Mouse (Mus musculus): Measurements from ENCODE around the gene Gm17783.
"Not testable (repeated sequence)": the region's sequence is repeated elsewhere in the genome, so short reads cannot be mapped to it uniquely, and the experiment has no call there.

Gene Gm17783

DNA sequence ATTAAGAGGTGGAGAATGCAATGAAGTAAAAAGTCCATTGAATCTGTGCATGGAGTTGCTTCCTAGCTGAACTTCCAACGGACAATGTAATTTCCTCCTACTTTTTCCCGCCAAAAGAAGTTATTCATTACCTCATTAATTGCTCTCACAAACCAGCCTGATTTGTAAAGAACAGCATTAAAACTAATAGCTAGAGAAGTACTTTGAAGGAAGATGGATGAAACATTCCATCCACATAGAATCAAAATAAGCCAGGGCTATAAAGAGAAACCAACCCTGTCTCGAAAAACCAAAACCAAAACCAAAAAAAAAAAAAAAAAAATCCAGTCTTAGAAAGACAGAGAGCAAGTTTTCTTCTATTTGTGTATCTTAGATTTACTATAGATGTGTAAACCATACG, at the start of gene Gm17783:
Gm17783 (minus strand) TSS at position 101 of the 400 bp plus-strand sequence.
- no peak for DNase-seq (ENCODE audit: low spot score in 2 of 2)

DNA sequence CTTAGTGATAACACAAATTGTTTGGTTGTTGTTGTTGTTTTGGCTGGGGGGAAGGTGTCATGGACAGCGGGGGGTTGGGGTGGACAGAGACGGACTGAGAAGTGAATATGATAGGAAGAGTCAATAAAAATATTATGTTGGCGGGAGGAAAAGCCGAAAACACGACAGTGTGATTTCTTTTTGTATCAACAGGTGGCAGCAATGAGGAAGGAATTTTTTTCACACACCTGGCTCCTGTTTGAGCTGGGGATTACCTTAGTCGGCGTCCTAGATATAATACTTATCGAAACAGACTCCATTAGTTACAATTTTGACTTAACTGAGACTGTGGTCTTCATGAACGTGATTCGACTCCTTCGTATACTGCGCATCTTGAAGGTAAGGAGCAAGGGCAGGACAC, 48.0 kb upstream of the Gm17783 start:
- DNase-seq (ENCODE audit: low spot score in 2 of 2) = no peak

DNA sequence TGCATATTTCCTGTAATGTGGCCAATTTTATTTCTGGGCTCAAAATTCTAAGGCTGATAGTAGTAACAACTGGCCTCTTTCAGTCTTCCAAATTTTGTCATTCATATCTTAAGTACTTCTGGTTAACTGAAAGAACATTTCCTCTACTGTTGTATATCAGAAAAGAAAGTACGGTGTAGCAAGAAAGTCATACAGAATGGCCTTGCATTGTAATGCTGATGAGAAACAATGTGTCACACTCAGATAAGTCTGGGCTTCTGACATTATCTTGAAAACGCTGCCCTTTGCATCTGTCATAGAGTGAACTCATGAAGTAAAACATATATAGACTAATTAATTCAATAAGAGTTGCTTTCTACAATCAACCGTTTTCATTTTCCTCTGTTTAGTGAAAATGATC, 40.5 kb upstream of the Gm17783 start:
- DNase-seq (ENCODE audit: low spot score in 2 of 2) = no peak

DNA sequence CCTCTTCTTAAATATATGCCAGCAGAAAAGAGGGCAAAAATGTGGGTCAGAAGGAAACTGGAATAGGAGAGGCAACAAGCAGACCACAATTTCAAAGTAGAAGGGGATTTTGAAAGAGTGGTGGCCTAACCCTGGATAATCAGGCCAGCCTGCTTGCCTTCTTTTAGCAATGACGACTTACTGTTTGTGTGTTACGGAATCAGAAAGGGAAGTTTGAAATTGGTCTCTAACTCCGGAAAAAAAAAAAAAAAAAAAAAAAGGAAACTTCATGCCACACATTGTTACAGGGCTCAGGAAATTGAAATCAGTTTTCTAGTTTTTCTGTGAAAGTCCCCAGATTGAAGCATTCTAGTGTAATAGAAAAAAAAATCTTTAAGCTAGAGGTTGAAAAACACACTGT, 29.9 kb upstream of the Gm17783 start:
- no peak for DNase-seq (ENCODE audit: low spot score in 2 of 2)

DNA sequence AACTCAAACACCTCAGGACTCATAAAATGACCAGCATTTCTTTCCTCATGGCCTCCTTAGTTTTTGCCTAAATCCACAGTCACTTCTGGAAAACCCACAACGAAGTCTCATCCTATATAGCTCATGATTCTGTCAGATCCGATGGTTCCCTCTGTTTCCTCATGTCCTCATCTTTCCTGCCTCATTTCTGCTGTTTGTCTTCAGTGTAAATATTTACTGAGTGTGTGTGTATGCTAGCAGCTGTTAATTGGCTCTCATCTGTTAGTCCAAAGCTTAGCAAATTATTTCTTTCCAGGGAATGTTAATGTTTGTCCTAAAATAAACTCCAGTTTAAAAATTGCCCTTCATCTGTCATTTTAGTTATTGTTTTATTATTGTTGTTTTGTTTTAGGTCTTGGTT, 19.7 kb upstream of the Gm17783 start:
- no peak for DNase-seq (ENCODE audit: low spot score in 2 of 2)

DNA sequence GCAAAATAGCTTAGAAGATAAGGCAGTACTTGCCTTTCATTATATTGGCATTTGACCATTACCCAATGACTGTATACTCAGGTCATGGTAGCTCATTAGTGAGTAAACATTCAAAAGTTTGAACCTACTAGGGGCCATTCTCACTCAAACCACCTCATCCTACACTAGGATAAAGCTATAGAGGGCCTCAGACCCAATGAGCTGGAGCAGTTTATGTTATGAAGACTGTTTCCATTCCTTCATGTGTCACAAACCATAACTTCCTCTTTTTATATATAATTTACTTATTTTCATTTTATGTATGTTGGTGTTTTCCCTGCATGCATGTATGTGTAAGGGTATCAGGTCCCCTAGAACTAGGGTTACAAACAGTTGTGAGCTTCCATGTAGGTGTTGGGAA, 16.1 kb upstream of the Gm17783 start:
- no peak for DNase-seq (ENCODE audit: low spot score in 2 of 2)

DNA sequence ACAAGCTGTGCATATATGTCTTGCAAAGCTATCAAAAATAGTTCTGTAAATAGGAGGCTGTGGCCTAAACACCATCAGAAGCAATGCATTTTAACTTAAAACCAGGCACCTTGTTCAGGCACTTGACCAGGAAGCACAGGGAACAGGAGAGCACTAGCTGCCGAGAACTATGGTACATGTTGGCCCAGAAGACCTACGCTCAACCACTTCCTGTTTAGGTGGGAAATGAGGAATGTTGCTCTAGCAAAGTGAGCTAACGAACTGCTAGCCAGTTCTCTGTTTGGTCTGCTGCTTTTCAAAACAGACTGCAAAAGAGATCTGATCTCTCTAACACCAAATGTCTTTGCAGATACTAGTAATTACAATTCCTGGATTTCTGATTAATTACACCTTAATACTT, 12.5 kb upstream of the Gm17783 start:
- DNase-seq (ENCODE audit: low spot score in 2 of 2) = no peak

DNA sequence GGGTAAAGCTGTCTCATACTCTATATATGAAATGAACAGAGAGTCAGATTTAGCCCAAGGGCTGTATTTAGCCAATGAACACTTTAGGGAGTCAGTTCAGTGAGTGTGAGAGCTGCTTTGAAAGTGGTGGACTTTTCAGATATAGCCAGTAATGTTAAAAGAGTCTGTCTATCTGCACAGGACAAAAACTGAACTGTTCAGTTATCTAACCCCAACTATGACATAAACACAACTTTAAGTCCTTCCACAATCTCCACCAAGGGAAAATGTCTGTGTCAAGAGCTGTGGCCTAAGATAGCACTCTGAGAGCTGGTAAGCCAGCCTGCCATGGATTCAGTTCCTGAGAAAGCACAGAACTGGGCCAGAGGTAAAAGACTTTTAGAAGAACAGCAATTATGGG, 10.3 kb upstream of the Gm17783 start:
- DNase-seq (ENCODE audit: low spot score in 2 of 2) = no peak

DNA sequence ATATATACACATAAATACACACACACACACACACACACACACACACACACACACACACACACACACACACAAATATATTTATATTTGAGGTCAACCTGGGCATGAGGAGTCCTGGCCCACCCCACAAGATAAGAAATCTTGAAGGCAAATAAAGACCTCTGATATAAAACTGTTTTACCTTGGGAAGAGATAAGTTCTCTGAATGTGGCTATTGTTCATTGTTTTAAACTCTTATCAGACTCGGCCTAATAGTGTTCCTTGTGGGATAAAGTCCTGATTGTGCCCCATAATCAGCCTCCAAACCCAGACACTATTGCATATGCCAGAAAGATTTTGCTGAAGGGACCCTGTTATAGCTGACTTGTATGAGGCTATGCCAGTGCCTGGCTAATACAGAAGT, 6.5 kb upstream of the Gm17783 start:
- DNase-seq (ENCODE audit: low spot score in 2 of 2) = not testable (repeated sequence)

DNA sequence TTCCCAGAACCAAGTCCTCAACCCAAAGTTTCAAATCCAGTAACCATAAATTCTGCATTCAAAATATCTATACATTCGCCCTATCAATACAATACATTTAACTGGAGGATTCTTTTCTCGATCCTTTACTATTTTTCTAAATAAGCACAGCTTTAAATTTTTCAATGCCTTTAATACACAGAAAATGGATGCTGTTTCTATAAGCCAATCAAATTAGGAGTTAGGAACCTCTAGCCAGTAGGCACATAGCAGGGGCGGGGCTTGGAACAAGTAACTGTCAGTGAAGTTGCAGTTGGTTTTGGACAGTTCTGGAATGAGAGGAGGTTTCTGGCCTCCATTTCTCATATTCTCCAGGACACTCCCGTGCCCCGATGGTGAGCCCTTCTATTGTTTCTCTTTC, 3.2 kb upstream of the Gm17783 start, which contains the start of gene Slc9c1:
Slc9c1 (plus strand) TSS at position 301 of the 400 bp plus-strand sequence.
- no peak for DNase-seq (ENCODE audit: low spot score in 2 of 2)

DNA sequence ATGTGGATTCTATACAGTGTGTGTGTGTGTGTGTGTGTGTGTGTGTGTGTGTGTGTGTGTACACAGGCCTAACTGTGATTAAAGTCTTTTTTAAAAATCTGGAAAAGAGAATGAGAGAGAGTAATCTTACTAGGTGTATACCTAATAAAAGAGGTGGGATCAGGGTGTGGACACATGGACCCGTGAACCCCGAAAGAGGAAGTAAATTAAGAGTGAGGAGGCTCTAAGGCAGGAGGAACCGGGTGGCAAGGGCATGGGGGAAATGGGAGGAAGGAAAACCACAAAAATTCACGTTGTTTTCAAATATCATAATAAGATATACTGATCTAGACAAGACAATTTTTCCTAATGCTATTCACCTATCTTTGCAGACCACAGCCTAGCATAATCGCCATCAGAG, 6.3 kb downstream of the Gm17783 start:
- DNase-seq (ENCODE audit: low spot score in 2 of 2) = no peak

DNA sequence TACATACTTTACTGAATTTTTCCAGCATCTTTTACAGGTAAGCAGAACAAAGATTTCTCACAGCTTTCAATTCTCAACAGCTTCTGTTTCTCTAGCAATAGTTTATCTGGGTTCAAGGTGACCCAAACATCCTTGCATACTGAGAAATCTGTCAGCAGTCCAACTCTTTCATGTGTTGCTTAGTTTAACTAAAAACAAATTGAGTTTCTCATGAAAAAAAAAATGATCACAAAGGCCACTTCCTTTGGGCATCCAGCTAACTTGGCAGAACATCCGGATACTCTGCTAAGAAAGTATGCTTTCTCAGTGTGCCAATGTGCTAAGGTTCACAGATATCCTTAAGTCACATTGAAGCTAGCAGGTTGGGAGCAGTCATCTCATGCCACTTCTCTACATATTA, 36.5 kb downstream of the Gm17783 start:
- no peak for DNase-seq (ENCODE audit: low spot score in 2 of 2)

DNA sequence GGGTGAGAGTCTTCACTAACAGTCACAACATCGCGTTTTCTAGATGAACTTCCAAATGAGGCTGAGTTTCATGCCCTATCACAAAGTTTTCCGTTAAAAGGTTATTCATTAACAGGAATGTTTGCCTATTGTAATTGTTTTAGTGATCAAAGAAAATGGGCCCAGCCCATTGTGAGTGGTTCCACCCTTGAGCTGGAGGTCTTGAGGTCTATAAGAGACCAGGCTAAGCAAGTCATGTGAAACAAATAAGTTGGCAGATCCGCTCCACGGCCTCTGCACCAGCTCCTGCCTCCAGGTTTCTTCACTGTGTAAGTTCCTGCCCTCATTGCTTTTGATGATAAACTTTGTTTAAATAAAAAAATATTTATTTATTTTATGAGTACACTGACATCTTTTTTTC, 38.9 kb downstream of the Gm17783 start, which contains the start of gene Gm609:
Gm609 (minus strand) TSS at position 43 of the 400 bp plus-strand sequence.
- DNase-seq (ENCODE audit: low spot score in 2 of 2) = no peak

DNA sequence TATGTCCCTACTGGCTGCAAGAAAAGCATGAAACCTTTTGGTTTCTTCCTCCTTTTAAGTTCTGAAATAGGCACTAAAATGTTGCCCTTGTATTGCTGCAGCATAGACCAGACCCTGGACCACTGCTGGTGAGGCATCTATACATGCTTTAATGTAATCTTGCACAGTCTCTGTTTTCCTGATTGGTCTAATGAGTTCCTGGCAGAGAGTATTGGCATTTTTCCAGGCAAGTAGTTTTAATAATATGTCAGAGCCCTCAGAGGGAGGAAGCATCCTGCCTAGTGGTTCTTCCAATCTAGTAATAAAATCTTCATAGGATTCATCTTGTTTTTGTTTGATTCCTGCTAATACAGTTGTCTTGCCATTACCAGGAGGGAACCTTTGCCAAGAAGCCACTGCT, 54.9 kb downstream of the Gm17783 start:
- DNase-seq (ENCODE audit: low spot score in 2 of 2) = no peak

DNA sequence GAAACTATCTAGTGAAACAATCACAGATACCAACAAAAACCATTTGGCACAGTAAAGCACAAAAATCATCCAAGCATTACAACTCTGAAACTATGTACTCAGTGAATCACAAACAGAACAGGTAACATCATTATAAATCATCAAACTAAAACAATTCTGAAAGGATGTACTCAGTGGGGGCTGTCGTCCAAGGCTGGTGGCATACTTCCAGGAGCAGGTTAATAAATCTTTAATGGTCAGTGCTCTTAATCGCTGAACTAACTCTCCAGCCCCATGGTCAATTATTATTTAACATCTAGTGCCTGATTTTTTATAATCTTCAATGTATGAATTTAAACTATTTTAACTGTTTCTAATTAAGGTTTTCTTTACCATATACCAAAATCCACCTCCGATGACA, 60.0 kb downstream of the Gm17783 start:
- not testable (repeated sequence) for DNase-seq (ENCODE audit: low spot score in 2 of 2)
